Mouse (Mus musculus) heart, adult 11 months (tissue): ENCODE data around the gene Vsx2.
"Not testable (repeated sequence)": the region's sequence is repeated elsewhere in the genome, so short reads cannot be mapped to it uniquely, and the experiment has no call there.

Experiments
- DNase-seq: peaks from one replicate; pipeline ENCODE4 v3.0.0; 2022

Vsx2 gene

DNA sequence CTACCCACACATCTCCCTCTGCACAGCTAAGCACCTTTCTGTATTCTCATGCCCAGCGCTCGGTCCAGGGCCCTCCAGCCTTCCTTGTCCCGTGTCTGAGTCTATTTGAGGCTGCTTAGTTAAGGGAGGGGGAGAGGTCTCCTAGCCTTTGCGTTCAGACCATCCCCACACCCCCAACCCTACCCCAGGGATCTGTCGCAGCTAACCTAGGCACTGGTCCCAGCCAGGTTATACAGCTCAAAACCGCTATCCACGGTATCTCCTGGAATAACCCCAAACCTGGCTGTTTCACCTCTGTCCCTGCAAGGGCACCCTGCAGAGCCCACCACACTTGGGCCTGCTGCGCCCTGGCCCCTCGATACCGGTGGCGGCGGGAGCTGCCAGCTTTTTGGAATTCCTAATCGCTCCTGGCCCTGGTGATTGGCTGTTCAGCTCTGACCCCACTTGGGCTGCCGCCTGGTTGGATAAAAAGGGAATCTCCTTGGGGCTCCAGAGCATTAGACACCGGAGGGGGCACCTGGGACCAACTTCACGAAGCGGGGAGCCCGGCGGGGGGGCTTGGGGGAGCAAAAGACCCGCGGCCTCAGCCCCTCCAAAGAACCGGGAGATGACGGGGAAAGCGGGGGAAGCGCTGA, at the start of gene Vsx2:
TSS of gene Vsx2 (plus strand) at position 427 of the 635 bp plus-strand sequence.
- no peak for DNase-seq

GRCm38 (mm10) chr12:84523728-84524127, 45.8 kb upstream of the Vsx2 start:
- no peak for DNase-seq

GRCm38 (mm10) chr12:84524147-84525050, 45.2 kb upstream of the Vsx2 start:
- DNase-seq, result peak; percentile 58

DNA sequence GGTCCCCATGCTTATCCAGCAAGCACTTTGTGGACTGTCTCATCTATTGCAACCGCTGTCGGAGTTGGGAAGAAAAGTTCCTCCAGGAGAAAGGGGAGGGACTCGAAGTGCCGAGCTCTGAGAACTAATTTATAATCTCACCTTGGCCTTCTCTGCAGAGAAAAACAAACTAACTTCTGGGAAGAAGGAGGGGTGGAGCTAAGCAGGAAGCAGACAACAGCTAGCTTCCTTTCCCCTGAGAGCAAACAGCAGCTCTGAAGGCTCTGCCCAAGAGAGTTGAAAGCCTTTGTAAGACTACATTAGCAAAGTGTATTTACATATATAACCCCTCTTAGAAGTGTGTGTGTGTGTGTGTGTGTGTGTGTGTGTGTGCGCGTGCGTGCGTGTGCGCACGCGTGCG, 44.1 kb upstream of the Vsx2 start:
- peak; percentile 80 for DNase-seq

- DNase-seq, result no peak
Observed at GRCm38 (mm10) chr12:84530426-84530825, 39.1 kb upstream of the Vsx2 start.

DNA sequence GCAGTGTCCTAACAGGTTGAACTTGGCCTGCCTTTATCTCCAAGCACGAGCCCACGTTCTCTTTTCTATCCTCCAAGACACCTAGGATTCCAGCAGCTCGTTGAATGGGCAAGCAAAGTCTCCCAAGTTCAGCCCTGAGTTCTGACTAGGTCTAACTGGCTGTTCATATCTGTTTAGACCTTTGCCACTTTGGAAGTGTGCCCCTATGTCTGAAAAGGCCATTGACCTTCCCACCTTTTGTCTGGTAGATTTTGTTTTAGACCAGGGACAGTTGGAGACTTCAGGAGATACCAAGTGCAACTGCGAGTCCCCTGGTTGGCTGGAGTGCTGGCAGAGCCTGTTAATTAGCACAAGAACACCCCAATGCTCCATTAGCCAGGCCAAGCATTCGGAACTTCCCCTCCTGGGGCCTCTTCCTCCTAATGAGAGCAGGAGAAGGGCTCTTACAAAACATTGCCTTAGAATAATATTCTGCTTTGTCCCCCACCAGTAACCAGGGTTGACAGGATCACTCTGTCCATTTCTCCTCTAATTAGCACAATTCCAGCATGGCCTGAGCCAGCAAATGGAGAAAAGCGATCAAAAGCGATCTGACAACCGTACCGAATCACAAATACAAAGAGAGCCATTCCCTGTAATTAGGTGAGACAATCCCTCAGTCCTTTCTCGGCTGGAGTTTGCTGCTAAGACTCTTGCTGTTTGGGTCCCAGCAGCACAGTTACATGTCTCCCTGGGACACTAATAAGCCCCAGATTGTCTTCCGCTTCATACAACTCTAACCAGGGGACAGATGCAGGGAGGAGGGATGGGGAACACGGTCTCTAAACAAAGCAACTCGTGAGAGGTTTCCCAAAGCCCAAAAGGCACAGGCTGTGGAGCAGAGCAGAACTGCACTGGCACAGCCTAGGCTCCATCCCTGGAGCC, 37.4 kb upstream of the Vsx2 start:
- DNase-seq, result peak; percentile 78

DNA sequence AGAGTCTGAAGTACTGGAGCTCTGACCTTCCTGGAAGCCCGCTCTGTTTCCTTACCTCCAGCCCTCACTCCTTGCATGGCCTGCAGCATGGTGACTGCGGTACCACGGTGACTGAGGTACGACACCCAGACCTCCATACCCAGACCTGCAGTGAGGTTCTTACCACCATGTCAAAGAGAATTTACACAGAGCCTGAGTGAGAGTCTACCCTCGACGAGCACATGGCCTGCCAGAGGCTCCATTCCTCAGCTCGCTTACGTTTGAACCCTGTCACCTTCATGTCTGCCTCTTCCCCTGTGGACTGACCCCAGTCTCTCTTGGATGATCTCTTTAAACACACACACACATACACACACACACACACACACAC, 36.7 kb upstream of the Vsx2 start:
- peak; percentile 83 for DNase-seq

DNA sequence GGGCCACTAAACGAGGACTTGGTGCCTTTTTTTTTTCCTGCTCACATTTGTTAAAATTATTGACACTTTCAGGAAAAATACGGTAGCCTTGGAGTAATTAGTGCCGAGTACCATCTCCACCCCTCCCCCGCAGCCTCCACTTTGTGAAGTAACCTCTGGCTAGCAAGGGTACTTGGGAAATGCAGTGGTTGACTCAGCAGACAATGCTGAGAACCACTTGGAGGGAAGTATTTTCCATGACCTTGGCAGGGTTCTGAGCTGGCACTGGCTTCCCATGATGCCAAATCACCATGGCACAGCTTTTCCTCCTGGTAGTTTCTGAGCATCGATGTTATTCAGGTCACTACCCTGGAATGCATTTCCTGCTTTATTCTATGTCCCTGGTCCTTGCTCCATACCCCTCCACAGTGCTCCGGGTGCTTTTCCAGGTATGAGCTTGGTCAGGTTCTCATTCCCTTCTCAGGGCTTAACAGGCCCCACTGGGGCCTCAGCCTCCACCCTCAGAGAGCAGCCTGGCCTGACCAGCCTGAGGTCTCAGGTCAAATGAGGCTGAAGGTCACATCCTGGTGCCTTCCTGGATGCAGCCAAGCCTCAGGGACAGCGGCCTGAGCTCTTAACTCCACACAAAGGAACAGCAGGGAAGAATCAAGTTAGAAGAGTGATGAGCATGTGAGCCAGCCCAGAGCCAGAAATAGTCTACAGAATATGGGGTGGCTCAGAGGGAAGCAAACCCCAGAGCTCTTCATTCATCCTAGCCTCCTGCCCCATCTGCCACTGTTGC, 35.7 kb upstream of the Vsx2 start:
- no peak for DNase-seq

- DNase-seq, result not testable (repeated sequence)
Observed at GRCm38 (mm10) chr12:84539537-84539936, 30.0 kb upstream of the Vsx2 start.

GRCm38 (mm10) chr12:84541391-84541958, 28.1 kb upstream of the Vsx2 start:
- no peak for DNase-seq

GRCm38 (mm10) chr12:84546028-84546427, 23.5 kb upstream of the Vsx2 start:
- no peak for DNase-seq

- DNase-seq, result no peak
Observed at GRCm38 (mm10) chr12:84546577-84547085, 22.9 kb upstream of the Vsx2 start.

GRCm38 (mm10) chr12:84548251-84548650, 21.3 kb upstream of the Vsx2 start:
- DNase-seq, result no peak

- DNase-seq, result no peak
Observed at GRCm38 (mm10) chr12:84555218-84555617, 14.3 kb upstream of the Vsx2 start.

GRCm38 (mm10) chr12:84562558-84562957, 7.0 kb upstream of the Vsx2 start:
- DNase-seq, result no peak

GRCm38 (mm10) chr12:84567576-84567975, 2.0 kb upstream of the Vsx2 start:
- DNase-seq, result no peak

DNA sequence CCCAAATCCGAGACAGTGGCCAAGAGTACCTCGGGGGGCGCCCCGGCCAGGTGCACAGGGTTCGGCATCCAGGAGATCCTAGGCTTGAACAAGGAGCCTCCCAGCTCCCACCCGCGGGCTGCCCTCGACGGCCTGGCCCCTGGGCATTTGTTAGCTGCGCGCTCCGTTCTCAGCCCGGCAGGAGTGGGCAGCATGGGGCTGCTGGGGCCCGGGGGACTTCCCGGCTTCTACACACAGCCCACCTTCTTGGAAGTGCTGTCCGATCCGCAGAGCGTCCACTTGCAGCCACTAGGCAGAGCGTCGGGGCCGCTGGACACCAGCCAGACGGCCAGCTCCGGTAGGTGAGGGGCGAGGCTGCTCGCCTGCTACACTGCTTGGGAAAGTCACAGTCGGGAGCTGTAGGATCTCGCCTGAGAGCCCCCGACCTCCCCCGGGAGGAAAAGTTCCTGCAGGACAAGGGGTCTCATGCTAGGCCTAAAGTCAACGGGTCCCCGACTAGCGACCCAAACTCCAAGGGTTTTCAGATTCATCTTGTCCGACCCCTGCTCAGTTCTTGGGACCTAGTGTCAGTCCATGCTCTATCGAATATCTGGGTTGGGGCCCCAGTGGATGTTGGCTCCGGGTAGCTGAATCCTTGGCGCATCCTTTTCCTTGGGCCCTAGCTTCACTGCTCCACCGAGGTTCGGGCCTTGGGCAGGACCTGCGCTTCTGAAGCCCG, 573 bp downstream of the Vsx2 start:
- no peak for DNase-seq

DNA sequence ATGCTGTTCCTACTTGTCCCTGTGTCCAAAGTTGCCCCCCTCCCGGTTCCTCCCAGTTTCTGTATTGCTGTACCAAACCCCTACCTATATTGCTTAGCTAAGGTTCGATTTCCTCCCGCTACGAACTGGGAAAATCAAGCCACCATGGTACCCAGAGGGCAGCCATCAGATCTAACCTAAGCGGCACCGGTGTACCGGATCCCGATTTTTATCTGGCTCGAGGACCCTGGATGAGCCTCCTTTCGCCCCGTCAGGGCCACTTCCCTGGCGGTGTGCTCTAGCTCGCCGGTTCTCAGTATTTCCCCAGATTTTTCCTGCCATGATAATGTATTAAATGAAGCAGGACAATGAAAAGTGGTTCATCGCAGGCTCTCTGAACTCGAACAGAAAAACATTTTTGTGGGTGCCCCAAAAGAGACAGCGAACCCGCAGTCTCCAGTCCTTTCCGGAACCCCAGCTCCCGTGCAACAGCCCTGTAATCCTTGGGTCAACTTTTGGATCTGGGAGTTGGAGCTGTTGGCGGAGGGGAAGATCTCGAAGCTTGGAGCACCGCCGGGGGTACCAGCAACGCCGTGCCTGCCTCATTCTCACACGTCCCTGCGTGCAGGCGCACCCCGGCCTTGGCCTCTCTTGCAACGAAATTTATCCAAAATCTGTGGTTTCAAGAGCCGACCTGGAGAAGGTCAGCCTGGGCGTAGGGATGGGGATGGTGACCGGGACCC, 1.3 kb downstream of the Vsx2 start:
- no peak for DNase-seq

DNA sequence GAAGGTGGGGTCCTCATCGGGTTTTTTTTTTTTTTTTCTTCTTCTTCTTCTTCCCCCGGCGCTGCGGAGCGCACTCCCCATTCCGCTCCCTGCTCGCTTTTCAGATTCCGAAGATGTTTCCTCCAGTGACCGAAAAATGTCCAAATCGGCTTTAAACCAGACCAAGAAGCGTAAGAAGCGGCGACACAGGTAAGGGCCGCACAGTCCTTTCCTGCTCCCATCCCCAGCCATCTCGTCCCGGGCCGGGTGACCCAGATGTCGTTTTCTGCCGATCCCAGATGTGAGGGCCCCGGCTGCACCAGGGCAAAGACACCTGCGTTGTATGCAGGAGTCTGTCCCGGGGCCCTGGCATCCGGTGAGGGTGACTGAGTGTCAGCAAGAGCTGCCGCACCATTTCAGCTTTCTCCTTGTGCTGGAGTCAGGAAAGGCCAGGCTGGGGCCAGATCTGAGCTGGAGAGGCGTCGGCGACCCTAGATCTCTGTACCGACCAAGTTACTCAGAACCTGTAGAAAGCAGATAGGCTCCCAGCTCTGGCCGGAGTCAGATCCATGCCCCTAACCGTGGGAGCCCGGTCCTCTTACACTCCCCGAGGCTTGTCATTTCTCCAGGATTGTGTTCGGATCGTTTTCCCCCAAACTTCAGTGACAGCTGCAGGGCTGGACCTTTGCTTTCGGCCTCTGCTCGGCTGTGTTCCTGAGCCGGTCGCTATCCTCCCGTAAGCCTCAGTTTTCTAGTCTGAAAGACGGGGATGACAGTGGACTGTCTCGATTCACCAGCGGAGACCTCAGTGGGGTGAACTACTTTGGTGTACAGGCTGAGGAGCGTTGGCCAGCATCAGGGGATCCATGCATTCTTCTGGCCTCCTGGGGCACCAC, 2.1 kb downstream of the Vsx2 start:
- DNase-seq, result no peak
